In genomic region chr5:123343707-123344627, GRCm38 (mm10) we compare ENCODE assay signal across 8 mouse cellular contexts. TPM values are rescaled to one million over a fixed set of nuclear protein-coding genes. Genes with fewer than 3 reads are reported as not detected.
DNase-seq lines count a peak whose midpoint lies in the region; ATAC-seq lines count a peak whose summit lies in the region.

Gene Bcl7a (plus strand): TSS chr5:123343834.

- peak within 1 kb of the TSS; percentile 97 for H3K27ac ChIP-seq in heart, embryonic 12.5 days (ENCODE audit: poor library complexity, severe bottlenecking)
- peak within 1 kb of the TSS; percentile 99 for H3K27ac ChIP-seq in kidney, embryonic 16.5 days (ENCODE audit: low read length)

- H3K9me3 ChIP-seq in erythroblast, embryonic 14.5 days (ENCODE audit: control insufficient read depth, low read length): no peaks in the 10 kb centered on the region
- no peaks in the 10 kb centered on the region for H3K9me3 ChIP-seq in heart, embryonic 12.5 days (replicated peaks)
- H3K9me3 ChIP-seq in kidney, embryonic 16.5 days (ENCODE audit: low read length): no peaks in the 10 kb centered on the region

- WGBS in heart, embryonic 12.5 days: 1% methylated on average over 68 of the region's 69 CpGs
- WGBS in kidney, embryonic 16.5 days: under 1% methylated on average over 69 of the region's 69 CpGs

- peaks cover 10% of the 10 kb centered on the region for H3K36me3 ChIP-seq in erythroblast, embryonic 14.5 days (ENCODE audit: control insufficient read depth)
- H3K36me3 ChIP-seq in heart, embryonic 12.5 days: peaks cover 3% of the 10 kb centered on the region; the same call in 1 of the 2 replicates
- H3K36me3 ChIP-seq in kidney, embryonic 16.5 days (ENCODE audit: insufficient read depth, low read length): no peaks in the 10 kb centered on the region

- DNase-seq in CD4-positive, CD25-positive, alpha-beta regulatory T cell, adult 2 months (ENCODE audit: low read depth, low spot score): peak; percentile 95
- DNase-seq in brain, embryonic 18.5 days (ENCODE audit: low read depth, low spot score): peak; percentile 87
- peak; percentile 83 for DNase-seq in liver
- DNase-seq in spleen, postnatal 36 days (ENCODE audit: low spot score in 2 of 2): peak; percentile 88 to 89

- H3K9ac ChIP-seq in heart, embryonic 12.5 days: peak within 1 kb of the TSS; percentile 98
- peak within 1 kb of the TSS; percentile 97 for H3K9ac ChIP-seq in kidney, embryonic 16.5 days (replicated peaks; ENCODE audit: low read length)

- H3K27me3 ChIP-seq in erythroblast, embryonic 14.5 days (ENCODE audit: control insufficient read depth): no peaks in the 10 kb centered on the region
- H3K27me3 ChIP-seq in heart, embryonic 12.5 days (replicated peaks): no peaks in the 10 kb centered on the region
- H3K27me3 ChIP-seq in kidney, embryonic 16.5 days (ENCODE audit: insufficient read depth, low read length): no peaks in the 10 kb centered on the region

- ATAC-seq in heart, embryonic 12.5 days (ENCODE audit: insufficient number of reproducible peaks, low FRiP score): peak; percentile 84
- peak; percentile 82 for ATAC-seq in kidney, embryonic 16.5 days (ENCODE audit: low FRiP score, low TSS enrichment)
- ATAC-seq in monocyte, adult 5-6 weeks (replicated peaks; ENCODE audit: insufficient number of reproducible peaks, low FRiP score, low TSS enrichment, poor library complexity, severe bottlenecking): peak; percentile 47

- peak within 1 kb of the TSS; percentile 92 for H3K4me2 ChIP-seq in heart, embryonic 12.5 days
- peak within 1 kb of the TSS; percentile 89 for H3K4me2 ChIP-seq in kidney, embryonic 16.5 days (replicated peaks; ENCODE audit: low read depth, low read length)

- peak within 1 kb of the TSS; percentile 85 for H3K4me3 ChIP-seq in erythroblast, embryonic 14.5 days (replicated peaks)
- peak within 1 kb of the TSS; percentile 75 for H3K4me3 ChIP-seq in heart, embryonic 12.5 days
- H3K4me3 ChIP-seq in kidney, embryonic 16.5 days (ENCODE audit: low read length): peak within 1 kb of the TSS; percentile 95

- H3K4me1 ChIP-seq in erythroblast, embryonic 14.5 days (ENCODE audit: control insufficient read depth): peaks cover 45% of the 10 kb centered on the region
- H3K4me1 ChIP-seq in heart, embryonic 12.5 days (replicated peaks): peaks cover 27% of the 10 kb centered on the region
- H3K4me1 ChIP-seq in kidney, embryonic 16.5 days (ENCODE audit: insufficient read depth, low read length): peaks cover 32% of the 10 kb centered on the region

RNA-seq across cellular contexts. Expression of gene Bcl7a, which starts in this region (rescaled TPM):
- polyA plus RNA-seq in erythroblast, embryonic 14.5 days (2012): 2.3 and 2.4 TPM in 2 replicates
- polyA plus RNA-seq in heart, embryonic 12.5 days (2016; fragmentation: Nextera tagmentation; extraction: Ambion mirVana): 16.3 and 16.6 TPM in 2 replicates
- polyA plus RNA-seq in kidney, embryonic 16.5 days (2015; fragmentation: Nextera tagmentation; extraction: Ambion mirVana): 40.0 and 47.9 TPM in 2 replicates
- total RNA-seq in monocyte, adult 5-6 weeks (2017): 1.3 to 5.0 TPM (median 2.7 TPM) in 3 replicates

Comparison
In these comparisons a context has a peak if more than half of its experiments do, and no peak if none do; other contexts are left out.
1. Peak in every context shown above with its lines: DNase-seq, ATAC-seq, H3K4me3 ChIP-seq and H3K27ac ChIP-seq.